Mouse (Mus musculus) layer of hippocampus, postnatal 25 days (tissue): Measurements from ENCODE around the gene Gm11437. TPM values are rescaled to one million over a fixed set of nuclear protein-coding genes. Genes with fewer than 3 reads are reported as not detected.

Experiments used
- DNase-seq, 2 experiments: peaks; one replicate each; pipeline ENCODE4 v3.0.0; 2022; ENCODE audit warnings: mixed read lengths in 2 of 2, low spot score in 1 of 2; ENCODE audit errors: extremely low spot score in 1 of 2
- total RNA-seq, 2 experiments: library from RNA; stranded (reverse); gene quantifications; 2 replicates each; pipeline ENCODE4 v1.2.3; 2021

The Gm11437 gene
- total RNA-seq, 2 experiments from 2014 or later, result not detected

DNA sequence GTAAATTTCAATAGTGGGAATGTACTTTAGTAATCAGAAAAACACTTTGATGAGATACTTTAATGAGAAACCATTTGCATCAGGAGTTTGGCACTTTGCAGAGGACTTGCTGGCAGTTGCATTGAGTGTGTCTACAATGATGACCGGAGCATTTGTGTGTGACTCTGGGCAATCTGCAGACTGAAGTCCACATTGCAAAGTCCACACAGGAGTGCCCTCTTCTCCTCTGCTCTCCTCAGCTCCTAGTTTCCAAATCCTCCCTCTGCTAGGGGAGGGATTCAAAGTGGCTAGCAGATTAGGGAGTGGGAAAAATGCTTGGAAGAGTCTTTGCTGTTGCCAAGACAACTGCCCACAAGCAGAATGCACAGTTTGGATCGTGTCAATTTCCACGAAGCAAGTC, 21.2 kb downstream of the Gm11437 start:
- no peak for DNase-seq

DNA sequence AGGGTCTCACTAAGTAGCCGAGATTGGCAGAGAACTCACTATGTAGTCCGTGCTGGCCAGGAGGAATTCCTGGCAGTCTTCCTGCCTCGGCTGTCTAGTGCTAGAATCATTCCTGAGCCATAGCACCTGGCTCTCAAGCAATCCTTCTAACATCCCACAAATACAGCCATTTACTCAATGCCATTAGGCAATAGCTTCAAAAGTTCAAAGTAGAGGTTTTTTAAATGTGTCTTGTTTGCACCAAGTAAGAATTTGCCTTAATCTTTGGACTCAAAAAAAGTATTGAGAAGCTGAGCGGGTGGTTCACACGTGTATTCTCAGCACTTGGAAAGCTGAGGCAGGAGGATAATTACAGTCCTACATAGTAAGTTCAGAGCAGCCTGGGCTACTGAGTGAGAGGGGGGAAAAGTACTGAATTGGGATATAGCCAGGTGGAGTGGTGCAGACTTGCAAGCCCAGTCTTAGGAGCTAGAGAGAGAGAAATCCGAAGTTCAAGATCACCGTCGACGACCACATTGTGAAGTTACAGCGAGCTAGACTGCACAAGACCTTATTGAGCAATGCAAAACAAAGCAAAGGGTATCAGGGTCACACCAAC, 22.0 kb downstream of the Gm11437 start:
- DNase-seq, result no peak

DNA sequence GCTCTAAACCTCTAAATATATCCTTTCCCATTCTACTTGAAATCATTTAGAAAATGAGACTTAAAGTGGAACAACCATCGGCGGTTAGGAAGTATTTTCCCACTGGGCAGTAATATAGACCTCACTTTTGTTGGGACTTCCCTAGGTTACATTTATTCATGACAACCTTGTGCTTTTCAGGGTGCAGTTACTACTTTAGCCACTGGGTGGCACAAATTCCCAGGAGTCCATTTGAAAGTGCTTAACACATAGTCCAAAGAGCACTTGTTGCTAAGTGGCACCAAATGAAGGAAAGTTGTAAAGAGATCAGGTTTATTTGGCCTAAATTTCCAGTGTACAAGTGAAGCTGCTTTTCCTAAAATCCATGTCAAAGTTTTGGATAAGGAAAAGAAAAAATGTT, 25.5 kb downstream of the Gm11437 start:
- DNase-seq, result peak in 1 of 2 experiments; percentile 66

DNA sequence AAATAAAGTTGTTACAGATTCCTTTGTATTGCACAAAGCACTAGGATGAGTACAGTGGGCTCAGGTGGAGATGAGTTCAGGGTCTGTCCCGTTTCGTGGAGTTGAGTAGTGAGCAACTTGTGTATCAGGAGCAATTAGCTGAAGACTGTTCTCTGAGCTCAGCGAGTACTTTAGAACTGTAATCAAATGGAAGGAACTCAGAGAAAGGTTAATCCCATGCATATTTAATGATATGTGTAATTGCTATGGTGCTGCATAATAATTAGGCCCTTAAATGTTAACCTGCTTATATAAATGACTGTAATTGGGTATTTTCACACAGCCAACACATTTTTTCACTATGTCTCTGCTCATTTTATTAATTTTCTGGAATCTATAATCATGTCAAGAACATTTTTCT, 30.8 kb downstream of the Gm11437 start:
- DNase-seq, result no peak

DNA sequence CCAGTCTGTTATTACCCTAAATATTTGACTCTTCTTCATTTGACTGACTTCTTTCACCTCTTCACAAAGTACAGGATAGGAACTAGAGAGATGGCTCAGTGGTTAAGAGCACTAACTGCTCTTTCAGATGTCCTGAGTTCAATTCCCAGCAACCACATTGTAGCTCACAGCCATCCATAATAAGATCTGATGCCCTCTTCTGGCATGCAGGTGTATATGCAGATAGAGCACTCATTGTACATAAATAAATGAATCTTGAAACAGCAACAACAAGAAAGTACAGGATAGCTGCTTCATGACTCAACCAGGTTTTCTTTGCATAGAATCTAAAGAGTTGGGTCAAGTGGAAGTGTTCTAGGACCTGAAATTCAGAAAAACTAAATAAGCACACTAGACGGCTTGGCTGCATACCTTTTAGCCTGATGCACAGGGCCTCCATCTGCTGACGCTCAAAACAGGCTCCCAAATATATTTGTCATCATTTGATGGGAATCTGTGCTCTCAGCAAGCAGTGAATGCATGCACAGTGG, 32.9 kb downstream of the Gm11437 start:
- no peak for DNase-seq

DNA sequence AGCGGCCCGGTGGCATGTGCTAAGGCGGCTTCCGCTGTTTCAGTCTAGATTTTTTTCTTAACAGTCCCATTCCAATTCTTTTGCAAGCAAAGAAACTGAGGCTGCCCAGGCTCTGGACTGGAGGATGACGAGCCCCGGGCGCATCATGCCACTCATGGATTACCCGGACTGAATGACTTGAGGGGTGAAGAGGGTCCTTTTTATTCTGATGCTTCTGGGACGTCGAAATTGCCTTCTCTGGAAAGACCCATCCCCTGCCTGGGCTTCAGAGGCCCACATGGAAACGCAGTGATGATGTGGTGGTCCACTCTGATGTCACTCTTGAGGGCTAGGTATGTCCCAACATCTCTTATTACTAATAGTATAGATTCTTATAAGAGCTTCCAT, 37.5 kb downstream of the Gm11437 start:
- no peak for DNase-seq

DNA sequence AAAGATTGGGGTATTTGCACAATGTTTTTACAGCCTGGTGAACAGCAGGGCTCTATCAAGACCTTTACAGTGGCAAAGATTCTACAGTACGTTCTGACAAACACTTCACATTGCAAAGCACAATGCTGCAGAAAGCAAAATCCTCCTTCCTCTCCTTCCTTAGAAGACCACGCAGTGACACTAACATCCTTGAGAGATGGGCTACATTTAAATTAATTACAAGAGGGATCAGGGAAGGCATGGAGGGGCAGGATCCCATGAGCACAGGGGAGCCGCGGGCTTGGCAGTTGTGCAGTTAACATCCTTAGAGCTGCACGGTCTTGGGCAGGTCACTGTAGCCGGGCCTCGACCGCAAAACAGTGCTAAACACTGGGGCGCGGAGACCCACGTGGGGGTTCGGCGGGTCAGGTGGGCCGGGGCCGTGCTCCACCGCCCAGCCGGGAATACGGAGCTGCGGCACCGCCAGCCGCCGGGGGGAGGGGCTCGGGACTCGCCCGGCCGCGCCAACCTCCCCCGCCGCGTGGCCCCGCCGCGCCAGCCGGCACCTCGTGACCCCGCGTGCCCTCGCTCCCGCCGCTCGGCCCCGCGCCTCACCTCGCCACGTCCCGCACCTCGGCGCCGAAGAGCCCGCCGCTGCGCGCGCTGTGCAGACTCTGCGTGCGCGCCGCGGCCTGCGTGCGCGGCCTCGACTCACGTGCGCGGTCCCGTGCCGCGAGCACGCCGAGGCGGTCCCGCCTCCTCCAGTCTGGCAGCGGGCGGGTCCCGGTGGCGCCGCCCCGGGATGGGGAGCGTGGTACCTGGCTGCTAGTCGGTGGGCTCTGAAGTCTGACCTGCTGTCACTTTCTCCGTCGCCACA, 38.1 kb downstream of the Gm11437 start, which contains the start of the genes Tada2a and Acaca:
TSS of gene Tada2a (minus strand) at position 658 of the 856 bp plus-strand sequence.
TSS of gene Acaca (plus strand) at position 730 of the 856 bp plus-strand sequence.
- DNase-seq, result peak; percentile 71 to 76

DNA sequence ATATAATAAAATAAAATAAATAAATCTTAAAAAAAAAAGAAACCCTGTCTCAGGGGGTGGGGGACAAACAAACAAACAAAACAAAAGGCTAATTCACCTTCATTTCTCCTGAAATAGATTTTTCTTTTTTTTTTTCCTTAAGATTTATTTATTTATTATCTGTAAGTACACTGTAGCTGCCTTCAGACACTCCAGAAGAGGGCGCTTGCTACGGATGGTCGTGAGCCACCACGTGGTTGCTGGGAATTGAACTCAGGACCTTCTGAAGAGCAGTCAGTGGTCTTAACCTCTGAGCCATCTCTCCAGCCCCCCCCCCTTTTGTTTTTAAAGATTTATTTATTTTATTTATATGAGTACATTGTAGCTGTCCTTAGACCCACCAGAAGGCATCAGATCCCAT, 39.3 kb downstream of the Gm11437 start:
- no peak for DNase-seq

DNA sequence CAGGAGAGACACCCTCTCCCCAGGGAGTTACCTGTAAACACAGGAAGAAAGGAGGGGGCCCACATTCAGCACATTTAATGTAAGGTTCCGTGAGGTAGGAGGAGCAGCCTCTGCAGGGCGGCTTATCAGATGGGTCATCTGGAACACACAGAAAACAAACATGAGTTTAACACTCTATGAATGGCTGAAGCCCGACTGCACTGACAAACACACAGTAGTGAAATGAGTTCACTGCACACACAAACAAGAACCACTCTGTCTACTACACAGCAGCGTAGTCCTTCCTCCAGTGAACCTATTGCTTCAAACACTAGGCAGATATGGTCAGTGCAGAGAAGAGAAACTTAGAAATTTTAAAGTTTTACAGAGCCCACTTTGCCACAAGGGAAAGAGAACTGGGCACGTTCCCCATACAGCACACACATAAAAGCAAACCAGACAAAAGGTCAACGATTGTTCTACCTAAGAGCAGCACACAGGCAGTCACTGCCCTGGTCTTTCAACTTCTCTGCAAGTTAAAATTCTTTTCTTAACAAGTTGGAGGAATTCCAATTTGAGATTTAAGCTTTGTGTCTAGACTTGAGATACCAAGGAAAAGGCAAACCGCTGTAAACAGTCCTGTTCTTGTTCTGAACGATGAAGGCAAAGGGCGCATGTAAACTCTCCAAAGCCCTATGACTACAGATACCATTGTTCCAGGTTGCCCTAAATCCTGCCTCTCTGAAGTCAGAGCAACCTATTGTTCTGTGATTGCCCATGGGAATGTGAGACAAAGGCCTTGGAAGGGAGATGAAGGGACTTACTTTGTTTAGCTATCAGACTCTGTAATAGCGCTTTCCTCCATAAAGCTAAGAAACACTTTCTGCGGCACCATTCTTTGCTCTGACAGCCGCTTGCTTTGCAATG, 46.0 kb downstream of the Gm11437 start:
- DNase-seq, result no peak

DNA sequence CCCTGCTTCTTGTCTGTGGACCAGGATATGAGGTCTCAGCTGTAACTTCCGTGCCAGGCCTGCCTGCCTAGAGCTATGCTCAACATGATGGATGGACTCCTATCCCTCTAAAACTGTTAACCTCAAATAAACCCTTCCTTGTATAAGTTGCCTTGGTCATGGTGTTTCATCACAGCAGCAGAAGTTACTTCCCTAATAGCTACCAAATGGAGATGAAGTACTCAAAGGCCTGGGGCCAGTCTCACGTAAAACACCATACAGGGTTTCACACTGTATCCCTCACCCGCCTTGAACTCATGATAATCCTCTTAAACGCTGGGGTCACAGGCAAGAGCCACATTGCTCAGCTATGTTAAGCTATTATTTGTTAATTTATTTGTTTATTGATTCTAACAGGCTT, 49.8 kb downstream of the Gm11437 start:
- no peak for DNase-seq

DNA sequence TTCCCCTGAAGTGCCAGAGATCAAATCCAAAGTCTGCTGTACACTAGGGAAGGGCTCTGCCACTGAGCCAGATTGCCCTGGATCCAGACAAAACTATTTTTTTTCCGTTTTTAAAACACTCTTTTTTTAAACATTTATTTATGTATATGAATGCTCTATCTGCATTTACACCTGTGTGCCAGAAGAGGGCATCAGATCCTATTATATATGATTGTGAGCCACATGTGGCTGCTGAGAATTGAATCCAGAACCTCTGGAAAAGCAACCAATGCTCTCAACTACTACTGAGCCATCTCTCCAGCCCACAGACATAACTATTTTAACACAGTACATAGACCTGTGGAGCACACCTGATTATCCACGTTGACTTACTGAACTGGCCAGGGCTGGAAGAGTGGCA, 51.1 kb downstream of the Gm11437 start:
- DNase-seq, result no peak

DNA sequence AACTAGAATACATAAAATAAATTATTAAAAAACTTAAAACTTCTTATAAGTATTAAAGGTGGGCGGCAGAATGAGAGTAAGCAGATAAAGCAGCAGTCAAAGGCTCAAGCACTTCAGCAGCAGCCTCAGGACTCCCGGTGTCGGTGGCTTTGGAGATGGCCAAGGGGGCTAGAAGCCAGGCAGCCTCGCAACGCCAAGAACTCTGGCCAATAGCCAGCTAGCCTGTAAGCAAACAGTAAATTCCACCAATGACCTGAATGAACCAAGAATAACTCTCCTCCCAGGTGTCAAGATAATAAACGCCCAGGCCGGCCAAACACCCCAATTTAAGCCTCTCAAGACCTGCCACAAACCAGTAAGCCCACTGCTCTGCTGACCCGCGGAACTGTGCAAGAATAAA, 51.6 kb downstream of the Gm11437 start:
- no peak for DNase-seq

DNA sequence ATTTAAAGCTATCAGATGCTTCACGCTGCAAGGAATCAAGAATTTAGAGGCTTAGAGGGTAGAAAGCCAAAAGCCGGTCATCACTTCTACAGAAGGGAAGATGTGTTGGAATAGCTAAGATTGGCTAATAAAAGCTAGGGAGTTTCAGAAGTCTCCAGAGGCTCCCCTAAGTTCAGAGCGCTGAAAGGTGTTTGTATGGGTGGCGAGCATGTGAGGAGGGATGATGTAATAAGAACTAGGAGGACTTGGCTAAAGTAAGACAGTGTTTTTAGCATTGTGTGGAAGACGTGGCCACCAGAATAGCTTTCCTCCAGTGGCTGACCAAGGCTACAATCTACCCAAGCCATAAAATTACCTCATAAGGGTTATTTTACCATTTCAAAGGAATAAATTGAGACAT, 53.7 kb downstream of the Gm11437 start:
- DNase-seq, result no peak

DNA sequence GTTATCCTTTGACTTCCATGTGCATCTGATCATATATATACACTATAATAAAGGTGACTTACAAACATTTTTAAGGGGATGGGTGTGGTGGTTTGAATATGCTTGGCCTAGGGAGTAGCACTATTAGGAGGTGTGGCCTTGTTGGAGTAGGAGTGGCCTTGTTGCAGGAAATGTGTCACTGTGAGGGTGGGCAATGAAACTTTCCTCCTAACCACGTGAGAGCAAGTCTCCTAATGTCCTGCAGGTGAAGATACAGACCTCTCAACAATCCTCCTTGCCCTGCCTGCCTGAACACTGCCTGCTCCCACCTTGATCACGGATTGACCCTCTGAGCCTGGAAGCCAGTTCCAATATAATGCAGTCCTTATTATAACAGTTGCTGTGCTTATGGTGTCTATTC, 60.1 kb downstream of the Gm11437 start:
- no peak for DNase-seq

DNA sequence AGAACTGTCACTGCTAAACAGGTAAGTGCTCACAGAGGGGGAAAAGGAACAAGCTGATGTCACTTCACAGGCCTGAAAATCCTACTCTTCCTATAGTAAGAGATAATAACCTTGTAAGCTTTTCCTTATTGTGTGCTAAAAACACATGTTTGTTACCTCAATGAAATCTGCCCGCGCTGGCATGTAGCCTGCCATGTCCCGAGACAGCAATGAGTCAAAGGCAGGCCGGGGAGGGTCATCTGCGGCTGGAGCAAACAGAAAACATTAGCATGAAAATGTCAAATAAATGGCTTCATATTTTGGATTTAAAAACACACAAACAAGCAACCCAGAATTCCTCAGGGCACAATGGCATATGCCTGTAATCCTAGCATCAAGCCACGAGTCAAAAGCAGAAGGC, 63.2 kb downstream of the Gm11437 start:
- DNase-seq, result no peak

DNA sequence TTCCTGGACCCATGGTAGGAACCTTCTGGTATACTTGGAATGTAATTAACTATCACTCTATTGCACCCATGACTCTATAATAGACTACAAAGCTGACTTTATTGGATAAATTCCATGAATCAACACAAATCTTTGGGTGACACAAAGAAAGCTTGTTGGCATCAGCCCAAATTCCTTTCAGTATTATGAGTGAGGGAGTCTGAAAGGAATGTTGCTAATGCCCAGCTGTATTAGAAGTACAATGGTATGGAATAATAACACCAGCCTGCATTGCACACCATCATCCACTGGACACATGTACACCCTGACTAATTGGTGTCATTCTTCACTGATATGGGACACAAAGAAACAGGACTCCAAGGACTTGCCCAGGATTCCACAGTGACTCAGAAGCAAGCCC, 66.1 kb downstream of the Gm11437 start:
- DNase-seq, result no peak

Other genes starting within 250 kb of the Gm11437 start
- 10 to 100 TPM; 12.8 to 13.3 TPM for gene Ddx52, start 225.4 kb downstream of the Gm11437 start, total RNA-seq
- gene Synrg, start 203.0 kb downstream of the Gm11437 start, total RNA-seq, result 10 to 100 TPM; 63.8 to 65.3 TPM
- gene Dusp14, start 98.2 kb downstream of the Gm11437 start, total RNA-seq, result 10 to 100 TPM; 31.0 to 35.4 TPM
- gene Tada2a, start 37.9 kb downstream of the Gm11437 start, total RNA-seq, result 10 to 100 TPM; 27.0 to 34.6 TPM
- 10 to 100 TPM; 68.5 to 74.3 TPM for gene Acaca, start 37.8 kb downstream of the Gm11437 start, total RNA-seq